Mouse (Mus musculus) CH12.LX (cell line): ENCODE data around the gene Fhit. TPM values are rescaled to one million over a fixed set of nuclear protein-coding genes. Genes with fewer than 3 reads are reported as not detected.

Source experiments
- DNase-seq: peaks from one replicate; pipeline ENCODE4 v3.0.0-alpha.2; 2013; ENCODE audit errors: extremely low read depth
- H3K27ac ChIP-seq: 2 replicates; pipeline ENCODE4 v1.5.1; 2012; ENCODE audit warnings: low read depth, mild to moderate bottlenecking, control low read depth, moderate library complexity; ENCODE audit not compliant: insufficient read depth
- H3K27me3 ChIP-seq: replicated peaks from 2 replicates; pipeline ENCODE3; 2012; ENCODE audit warnings: inconsistent platforms
- H3K36me3 ChIP-seq, 2 experiments: replicated peaks in 1 of 2; 2 replicates each; pipeline versions ENCODE3 to v1.6.1; 2012; ENCODE audit warnings: inconsistent platforms in 1 of 2, low read length in 1 of 2, mild to moderate bottlenecking in 1 of 2, mixed read lengths in 1 of 2, moderate library complexity in 1 of 2; ENCODE audit not compliant: control insufficient read depth in 1 of 2, insufficient read depth in 1 of 2
- H3K4me1 ChIP-seq, 2 experiments: 2 replicates each; pipeline ENCODE4 v1.6.1; 2012; ENCODE audit warnings: inconsistent platforms in 1 of 2, moderate library complexity in 1 of 2; ENCODE audit not compliant: insufficient read depth in 2 of 2, control insufficient read depth in 1 of 2
- H3K4me2 ChIP-seq: 2 replicates; pipeline ENCODE4 v1.6.1; 2012; ENCODE audit warnings: low read depth, mild to moderate bottlenecking, control low read depth; ENCODE audit not compliant: poor library complexity, insufficient read depth, severe bottlenecking
- H3K4me3 ChIP-seq, 3 experiments: fragments of 150-350 bp in 1 of 3; sonication (generic) in 1 of 3; replicated peaks in 1 of 3; 2 replicates each; pipeline versions ENCODE3 to v1.5.1; 2011 to 2012; ENCODE audit warnings: low read depth in 2 of 3, low read length in 2 of 3, mild to moderate bottlenecking in 2 of 3, moderate library complexity in 2 of 3, control low read depth in 1 of 3, improper control_type of control experiment in 1 of 3, inconsistent platforms in 1 of 3, mixed read lengths in 1 of 3; ENCODE audit not compliant: poor library complexity in 1 of 3
- H3K79me2 ChIP-seq: replicated peaks from 2 replicates; pipeline ENCODE4 v1.6.1; 2012; ENCODE audit warnings: mild to moderate bottlenecking, moderate library complexity; ENCODE audit not compliant: control insufficient read depth, poor library complexity, insufficient read depth, severe bottlenecking; ENCODE audit errors: extremely low read depth
- H3K9ac ChIP-seq: 2 replicates; pipeline ENCODE4 v1.6.1; 2012; ENCODE audit warnings: low read depth, mild to moderate bottlenecking, control low read depth, moderate library complexity; ENCODE audit not compliant: insufficient read depth
- H3K9me3 ChIP-seq: replicated peaks from 2 replicates; pipeline ENCODE3; 2012; ENCODE audit warnings: low read length, inconsistent platforms, mixed read lengths
- BHLHE40 ChIP-seq: IDR thresholded peaks from 2 replicates; pipeline ENCODE4 v1.6.1; 2011; ENCODE audit warnings: mild to moderate bottlenecking, low read depth, low read length, improper control_type of control experiment
- CHD2 ChIP-seq: IDR thresholded peaks from 2 replicates; pipeline ENCODE4 v1.6.1; 2011; ENCODE audit warnings: low read length, improper control_type of control experiment
- E2F4 ChIP-seq: IDR thresholded peaks from 2 replicates; pipeline ENCODE4 v1.6.1; 2011; ENCODE audit warnings: low read depth, low read length, improper control_type of control experiment; ENCODE audit not compliant: insufficient replicate concordance
- ELF1 ChIP-seq: IDR thresholded peaks from 2 replicates; pipeline ENCODE4 v1.6.1; 2014; ENCODE audit warnings: low read depth, mild to moderate bottlenecking, inconsistent platforms, low read length, improper control_type of control experiment
- GABPA ChIP-seq: IDR thresholded peaks from 2 replicates; pipeline ENCODE4 v1.6.1; 2012; ENCODE audit warnings: low read depth, low read length, improper control_type of control experiment, inconsistent platforms; ENCODE audit not compliant: insufficient replicate concordance
- HCFC1 ChIP-seq: IDR thresholded peaks from 2 replicates; pipeline ENCODE4 v1.6.1; 2012; ENCODE audit warnings: low read depth, mild to moderate bottlenecking, inconsistent platforms, low read length, improper control_type of control experiment
- IRF4 ChIP-seq: IDR thresholded peaks from 2 replicates; pipeline ENCODE4 v1.6.1; 2014; ENCODE audit warnings: low read depth, mild to moderate bottlenecking, inconsistent platforms, low read length, improper control_type of control experiment
- JUND ChIP-seq: conservative IDR thresholded peaks from 2 replicates; pipeline ENCODE4 v1.6.1; 2011; ENCODE audit warnings: low read depth, low read length, improper control_type of control experiment
- KAT2A ChIP-seq: IDR thresholded peaks from 2 replicates; pipeline ENCODE4 v1.6.1; 2012; ENCODE audit warnings: low read length, improper control_type of control experiment, inconsistent platforms; ENCODE audit not compliant: insufficient replicate concordance
- MAFK ChIP-seq: IDR thresholded peaks from 2 replicates; pipeline ENCODE4 v1.6.1; 2011; ENCODE audit warnings: low read length, improper control_type of control experiment; ENCODE audit not compliant: insufficient replicate concordance
- MAZ ChIP-seq: IDR thresholded peaks from 2 replicates; pipeline ENCODE4 v1.6.1; 2012; ENCODE audit warnings: low read depth, mild to moderate bottlenecking, inconsistent platforms, low read length, improper control_type of control experiment, moderate library complexity
- MEF2A ChIP-seq: IDR thresholded peaks from 2 replicates; pipeline ENCODE4 v1.6.1; 2014; ENCODE audit warnings: low read depth, mild to moderate bottlenecking, inconsistent platforms, low read length, improper control_type of control experiment, borderline replicate concordance
- NRF1 ChIP-seq: IDR thresholded peaks from 2 replicates; pipeline ENCODE4 v1.6.1; 2014; ENCODE audit warnings: low read depth, mild to moderate bottlenecking, inconsistent platforms, low read length, improper control_type of control experiment, moderate library complexity
- POLR2A ChIP-seq: IDR thresholded peaks from 2 replicates; pipeline ENCODE4 v1.6.1; 2011; ENCODE audit warnings: low read depth, mild to moderate bottlenecking, improper control_type of control experiment, low read length
- POLR2AphosphoS2 ChIP-seq: IDR thresholded peaks from 2 replicates; pipeline ENCODE4 v1.6.1; 2011; ENCODE audit warnings: low read depth, low read length, improper control_type of control experiment
- RAD21 ChIP-seq: IDR thresholded peaks from 2 replicates; pipeline ENCODE4 v1.6.1; 2011; ENCODE audit warnings: low read depth, mild to moderate bottlenecking, low read length, improper control_type of control experiment, moderate library complexity
- TCF12 ChIP-seq: IDR thresholded peaks from 2 replicates; pipeline ENCODE4 v1.6.1; 2014; ENCODE audit warnings: low read depth, mild to moderate bottlenecking, inconsistent platforms, low read length, improper control_type of control experiment
- UBTF ChIP-seq: IDR thresholded peaks from 2 replicates; pipeline ENCODE4 v1.6.1; 2012; ENCODE audit warnings: low read depth, mild to moderate bottlenecking, inconsistent platforms, low read length, improper control_type of control experiment, moderate library complexity
- USF2 ChIP-seq: conservative IDR thresholded peaks from 2 replicates; pipeline ENCODE4 v1.6.1; 2011; ENCODE audit warnings: low read depth, low read length, improper control_type of control experiment
- ZKSCAN1 ChIP-seq: IDR thresholded peaks from 2 replicates; pipeline ENCODE4 v1.6.1; 2012; ENCODE audit warnings: low read depth, inconsistent platforms, low read length, improper control_type of control experiment, borderline replicate concordance
- ZMIZ1 ChIP-seq: IDR thresholded peaks from 2 replicates; pipeline ENCODE4 v1.6.1; 2012; ENCODE audit warnings: low read depth, mild to moderate bottlenecking, inconsistent platforms, low read length, improper control_type of control experiment
- ZNF384 ChIP-seq: IDR thresholded peaks from 2 replicates; pipeline ENCODE4 v1.6.1; 2012; ENCODE audit warnings: low read depth, low read length, improper control_type of control experiment, inconsistent platforms
- dilution Hi-C: fragments of 300-500 bp; cut with MboI; formaldehyde crosslinking; loops from 2 replicates; pipeline ENCODE4 v1.14.3; 2020; ENCODE audit warnings: low sequenced_read_pairs; ENCODE audit not compliant: extremely low pct_unique_long_range_greater_than_20kb, extremely low pct_ligation_motif_present
- in situ Hi-C: fragments of 300-500 bp; cut with MboI; formaldehyde crosslinking; loops from 3 replicates; pipeline ENCODE4 v1.14.3; 2019; ENCODE audit warnings: low sequenced_read_pairs, low pct_ligation_motif_present, low pct_unique_long_range_greater_than_20kb, mixed read lengths
- polyA plus RNA-seq: library from polyadenylated mRNA; unstranded; fragments of >175 nt; gene quantifications from 2 replicates; pipeline ENCODE4 v1.2.1, GENCODE M21; 2012; ENCODE audit warnings: low read depth; ENCODE audit not compliant: insufficient read length
- total RNA-seq, 2 experiments: library from RNA; depleted of rRNA; stranded (reverse); fragments of 300-350 nt in 1 of 2; fragments of >200 nt in 1 of 2; gene quantifications; 2 replicates each; pipeline ENCODE4 v1.2.3; 2012 to 2014

The Fhit gene
- 0.64 and 1.1 TPM in 2 replicates for total RNA-seq (2012; rRNA removed)
- total RNA-seq (2014; rRNA removed), result 1.2 and 1.9 TPM in 2 replicates
- polyA plus RNA-seq, result 0.64 and 1.4 TPM in 2 replicates

GRCm38 (mm10) chr14:11161751-11162231, at the start of gene Fhit:
Gene Fhit (minus strand): TSS chr14:11162035.
- in situ Hi-C loops (no loop called here), dilution Hi-C loops (no loop called here)
- Histone ChIP-seq H3K4me3 (peak within 1 kb of the TSS; percentile 12 to 63 (median 52)), H3K4me1 (peaks cover 0 to 30% of the 10 kb centered on the region in 2 experiments; a peak in 2 of 4 replicates), H3K36me3 (no peaks in the 10 kb centered on the region), H3K79me2 (no peaks in the 10 kb centered on the region), H3K4me2 (no peak within 1 kb of the TSS), H3K27ac (no peak within 1 kb of the TSS), H3K27me3 (no peaks in the 10 kb centered on the region), H3K9me3 (no peaks in the 10 kb centered on the region), H3K9ac (no peak within 1 kb of the TSS)
- peak; percentile 82 for TF ChIP-seq HCFC1
- peak; percentile 82 for TF ChIP-seq ZNF384
- no peak for TF ChIP-seq ZKSCAN1
- no peak for TF ChIP-seq POLR2AphosphoS2
- no peak for TF ChIP-seq NRF1
- TF ChIP-seq BHLHE40, result no peak
- no peak for TF ChIP-seq MAFK
- TF ChIP-seq TCF12, result no peak
- TF ChIP-seq CHD2, result no peak
- no peak for TF ChIP-seq MAZ
- peak; percentile 80 for DNase-seq

GRCm38 (mm10) chr14:11206786-11207185, 45.0 kb upstream of the Fhit start:
- Histone ChIP-seq H3K4me1 (no peaks in the 10 kb centered on the region; a peak in 1 of 4 replicates), H3K4me2 (no peak overlapping the region), H3K9ac (no peak overlapping the region), H3K9me3 (no peaks in the 10 kb centered on the region)
- TF ChIP-seq TCF12 (no peak), ELF1 (no peak), KAT2A (no peak), GABPA (no peak), IRF4 (no peak), ZMIZ1 (no peak), POLR2AphosphoS2 (no peak), CHD2 (no peak), MEF2A (no peak), RAD21 (no peak), E2F4 (no peak), UBTF (no peak), USF2 (no peak), JUND (no peak), POLR2A (no peak)
- TF ChIP-seq, all 38 proteins: peak for 0
- no peaks in the 10 kb centered on the region for H3K27me3 ChIP-seq
- DNase-seq, result no peak
- H3K79me2 ChIP-seq, result no peaks in the 10 kb centered on the region
- H3K27ac ChIP-seq, result no peak overlapping the region
- in situ Hi-C loops, result no loop called here
- no peaks in the 10 kb centered on the region for H3K36me3 ChIP-seq
- dilution Hi-C loops, result no loop called here
- no peak overlapping the region for H3K4me3 ChIP-seq
